Mouse (Mus musculus): ENCODE data around the gene Iqgap3.

Iqgap3 gene

GRCm38 (mm10) chr3:88082224-88082618 is 450 bp downstream of the Iqgap3 start:
- TF ChIP-seq GATA4 (IDR thresholded peaks at IDR 0.05; ENCODE audit: insufficient replicate concordance, low read length) = no peak

- no peak for TF ChIP-seq GATA4 (IDR thresholded peaks at IDR 0.05; ENCODE audit: insufficient replicate concordance, low read length)
These were observed 892 bp downstream of the Iqgap3 start for GRCm38 (mm10) chr3:88082663-88083062.

- TF ChIP-seq GATA4 (IDR thresholded peaks at IDR 0.05; ENCODE audit: insufficient replicate concordance, low read length) = no peak
These were observed 2.2 kb downstream of the Iqgap3 start for GRCm38 (mm10) chr3:88084001-88084400.

- TF ChIP-seq GATA4 (IDR thresholded peaks at IDR 0.05; ENCODE audit: insufficient replicate concordance, low read length) = no peak
These were observed 3.7 kb downstream of the Iqgap3 start for GRCm38 (mm10) chr3:88085459-88085858.

- no peak for TF ChIP-seq GATA4 (IDR thresholded peaks at IDR 0.05; ENCODE audit: insufficient replicate concordance, low read length)
These were observed 5.9 kb downstream of the Iqgap3 start for GRCm38 (mm10) chr3:88087688-88088087.

- TF ChIP-seq GATA4 (IDR thresholded peaks at IDR 0.05; ENCODE audit: insufficient replicate concordance, low read length) = no peak
These were observed 8.3 kb downstream of the Iqgap3 start for GRCm38 (mm10) chr3:88090106-88090505.

GRCm38 (mm10) chr3:88090616-88091015 is 8.8 kb downstream of the Iqgap3 start:
- no peak for TF ChIP-seq GATA4 (IDR thresholded peaks at IDR 0.05; ENCODE audit: insufficient replicate concordance, low read length)

GRCm38 (mm10) chr3:88094126-88094525 is 12.4 kb downstream of the Iqgap3 start:
- no peak for TF ChIP-seq GATA4 (IDR thresholded peaks at IDR 0.05; ENCODE audit: insufficient replicate concordance, low read length)

GRCm38 (mm10) chr3:88097666-88098065 is 15.9 kb downstream of the Iqgap3 start:
- no peak for TF ChIP-seq GATA4 (IDR thresholded peaks at IDR 0.05; ENCODE audit: insufficient replicate concordance, low read length)

- no peak for TF ChIP-seq GATA4 (IDR thresholded peaks at IDR 0.05; ENCODE audit: insufficient replicate concordance, low read length)
These were observed 18.5 kb downstream of the Iqgap3 start for GRCm38 (mm10) chr3:88100251-88100650.

GRCm38 (mm10) chr3:88101736-88102135 is 20.0 kb downstream of the Iqgap3 start:
- TF ChIP-seq GATA4 (IDR thresholded peaks at IDR 0.05; ENCODE audit: insufficient replicate concordance, low read length) = no peak

GRCm38 (mm10) chr3:88102196-88102595 is 20.4 kb downstream of the Iqgap3 start:
- no peak for TF ChIP-seq GATA4 (IDR thresholded peaks at IDR 0.05; ENCODE audit: insufficient replicate concordance, low read length)

GRCm38 (mm10) chr3:88102611-88103010 is 20.8 kb downstream of the Iqgap3 start:
- TF ChIP-seq GATA4 (IDR thresholded peaks at IDR 0.05; ENCODE audit: insufficient replicate concordance, low read length) = no peak

- no peak for TF ChIP-seq GATA4 (IDR thresholded peaks at IDR 0.05; ENCODE audit: insufficient replicate concordance, low read length)
These were observed 24.4 kb downstream of the Iqgap3 start for GRCm38 (mm10) chr3:88106126-88106525.

- TF ChIP-seq GATA4 (IDR thresholded peaks at IDR 0.05; ENCODE audit: insufficient replicate concordance, low read length) = no peak
These were observed 27.4 kb downstream of the Iqgap3 start for GRCm38 (mm10) chr3:88109126-88109525.

GRCm38 (mm10) chr3:88114396-88114795 is 32.6 kb downstream of the Iqgap3 start:
- TF ChIP-seq GATA4 (IDR thresholded peaks at IDR 0.05; ENCODE audit: insufficient replicate concordance, low read length) = no peak

- TF ChIP-seq GATA4 (IDR thresholded peaks at IDR 0.05; ENCODE audit: insufficient replicate concordance, low read length) = peak; percentile 30; the same call in 1 of the 2 replicates
These were observed 38.4 kb downstream of the Iqgap3 start for GRCm38 (mm10) chr3:88120117-88120651.
